In genomic region chr2:18047646-18048452, GRCm38 (mm10) we compare ENCODE assay signal across 8 mouse cellular contexts. TPM values are rescaled to one million over a fixed set of nuclear protein-coding genes. Genes with fewer than 3 reads are reported as not detected.
DNase-seq lines count a peak whose midpoint lies in the region; ATAC-seq and TF ChIP-seq lines count a peak whose summit lies in the region.

No protein-coding gene starts in this region.

- peak; percentile 62 for ATAC-seq in forebrain, embryonic 11.5 days (replicated peaks; ENCODE audit: low FRiP score)
- ATAC-seq in lung, embryonic 15.5 days (ENCODE audit: borderline replicate concordance, extremely low read depth, low FRiP score, low TSS enrichment): peak; percentile 82

- TF ChIP-seq POLR2A in olfactory bulb, adult 2 months (IDR thresholded peaks at IDR 0.05; ENCODE audit: insufficient read depth, low read depth, low read length): no peak

- no peaks in the 10 kb centered on the region for H3K9me3 ChIP-seq in E14TG2a.4 (ENCODE audit: low read length)
- no peaks in the 10 kb centered on the region for H3K9me3 ChIP-seq in forebrain, embryonic 11.5 days (ENCODE audit: control insufficient read depth, low read length)
- no peaks in the 10 kb centered on the region for H3K9me3 ChIP-seq in lung, embryonic 15.5 days

- H3K27me3 ChIP-seq in E14TG2a.4 (ENCODE audit: insufficient read depth, low read length): peaks cover 81% of the 10 kb centered on the region
- H3K27me3 ChIP-seq in forebrain, embryonic 11.5 days (ENCODE audit: control insufficient read depth, insufficient read depth, low read length): no peaks in the 10 kb centered on the region
- H3K27me3 ChIP-seq in lung, embryonic 15.5 days: no peaks in the 10 kb centered on the region

- H3K36me3 ChIP-seq in E14TG2a.4 (ENCODE audit: insufficient read depth, low read length): no peaks in the 10 kb centered on the region
- H3K36me3 ChIP-seq in forebrain, embryonic 11.5 days (ENCODE audit: control insufficient read depth, insufficient read depth, low read length): no peaks in the 10 kb centered on the region
- no peaks in the 10 kb centered on the region for H3K36me3 ChIP-seq in lung, embryonic 15.5 days

- under 1% methylated on average over 70 of the region's 70 CpGs for WGBS in forebrain, embryonic 11.5 days
- WGBS in lung, embryonic 15.5 days: under 1% methylated on average over 70 of the region's 70 CpGs
- under 1% methylated on average over 68 of the region's 70 CpGs for WGBS in olfactory bulb, adult 2 months

- peak overlapping the region; percentile 82 for H3K4me2 ChIP-seq in forebrain, embryonic 11.5 days (ENCODE audit: low read depth, low read length, severe bottlenecking)
- H3K4me2 ChIP-seq in lung, embryonic 15.5 days: peak overlapping the region; percentile 67

- peaks cover 49% of the 10 kb centered on the region for H3K4me1 ChIP-seq in E14TG2a.4 (replicated peaks; ENCODE audit: low read depth, low read length)
- H3K4me1 ChIP-seq in brown adipose tissue, adult 24 weeks (ENCODE audit: control insufficient read depth, insufficient read depth, insufficient read length, low read length): peaks cover 9% of the 10 kb centered on the region; the same call in 1 of the 2 replicates
- peaks cover 15% of the 10 kb centered on the region for H3K4me1 ChIP-seq in forebrain, embryonic 11.5 days (replicated peaks; ENCODE audit: control insufficient read depth, insufficient read depth, low read length)
- H3K4me1 ChIP-seq in lung, embryonic 15.5 days: peaks cover 31% of the 10 kb centered on the region
- peaks cover 4% of the 10 kb centered on the region; the same call in 1 of the 2 replicates for H3K4me1 ChIP-seq in olfactory bulb, adult 2 months (ENCODE audit: control insufficient read depth, insufficient read depth, low read length)

- H3K27ac ChIP-seq in brown adipose tissue, adult 24 weeks (replicated peaks; ENCODE audit: low read depth, low read length): peak overlapping the region; percentile 57
- H3K27ac ChIP-seq in forebrain, embryonic 11.5 days (ENCODE audit: low read depth, low read length): peak overlapping the region; percentile 99
- H3K27ac ChIP-seq in lung, embryonic 15.5 days: peak overlapping the region; percentile 97
- H3K27ac ChIP-seq in olfactory bulb, adult 2 months (ENCODE audit: insufficient read depth, low read depth, low read length): peak overlapping the region; percentile 93

- H3K4me3 ChIP-seq in E14TG2a.4 (replicated peaks; ENCODE audit: low read length): peak overlapping the region; percentile 77
- H3K4me3 ChIP-seq in brown adipose tissue, adult 24 weeks (ENCODE audit: insufficient read depth, low read depth, low read length): peak overlapping the region; percentile 97
- H3K4me3 ChIP-seq in forebrain, embryonic 11.5 days (ENCODE audit: low read depth, low read length): peak overlapping the region; percentile 99
- peak overlapping the region; percentile 76 for H3K4me3 ChIP-seq in lung, embryonic 15.5 days
- H3K4me3 ChIP-seq in olfactory bulb, adult 2 months (ENCODE audit: insufficient read depth, low read depth, low read length): peak overlapping the region; percentile 62

- peak overlapping the region; percentile 100 for H3K9ac ChIP-seq in forebrain, embryonic 11.5 days (ENCODE audit: low read length)
- H3K9ac ChIP-seq in lung, embryonic 15.5 days: peak overlapping the region; percentile 98

- no peak for TF ChIP-seq CTCF in E14TG2a.4 (conservative IDR thresholded peaks at IDR 0.05; ENCODE audit: low read length)
- no peak for TF ChIP-seq CTCF in olfactory bulb, adult 2 months (IDR thresholded peaks at IDR 0.05; ENCODE audit: insufficient read depth, low read depth, low read length)

- intact Hi-C loops in heart, postnatal 25 days (cut with DNase I): loop anchor here (2.0 to 5.0 kb wide), 3 partner anchors 15 to 719 kb away; partner anchors contain the start of gene Bmi1

- peak; percentile 84 for DNase-seq in forebrain, embryonic 11.5 days (ENCODE audit: low spot score)
- peak; percentile 70 for DNase-seq in heart, postnatal 25 days (ENCODE audit: low spot score)
- DNase-seq in layer of hippocampus, adult 18-20 months (ENCODE audit: low spot score in 2 of 2): peak; percentile 60 to 77
- DNase-seq in urinary bladder, postnatal 14 days (ENCODE audit: low spot score): peak; percentile 76

RNA-seq across cellular contexts. Expression of gene Skida1, which starts 1.0 kb away (rescaled TPM):
- polyA plus RNA-seq in brown adipose tissue, adult 24 weeks (2012; ENCODE audit: insufficient read depth, insufficient read length, missing spikeins): 0.25 and 0.55 TPM in 2 replicates
- 20.2 and 23.3 TPM in 2 replicates for polyA plus RNA-seq in forebrain, embryonic 11.5 days (2014; fragmentation: Nextera tagmentation; extraction: Ambion mirVana)
- total RNA-seq in heart, postnatal 25 days (2021): 1 to 10 TPM; 3.3 to 4.0 TPM
- 10 to 100 TPM; 15.6 to 16.0 TPM for total RNA-seq in layer of hippocampus, adult 18-20 months (2021)
- polyA plus RNA-seq in lung, embryonic 15.5 days (2015; fragmentation: Nextera tagmentation; extraction: Ambion mirVana): 7.2 and 8.4 TPM in 2 replicates
- polyA plus RNA-seq in olfactory bulb, adult 2 months (2012; ENCODE audit: insufficient read depth, insufficient read length, low replicate concordance, missing spikeins): not detected in 2 replicates

RNA-seq across cellular contexts. Expression of gene Mllt10, which starts 7.2 kb away (rescaled TPM):
- polyA plus RNA-seq in brown adipose tissue, adult 24 weeks (2012; ENCODE audit: insufficient read depth, insufficient read length, missing spikeins): 9.2 and 10.1 TPM in 2 replicates
- 52.9 and 54.2 TPM in 2 replicates for polyA plus RNA-seq in forebrain, embryonic 11.5 days (2014; fragmentation: Nextera tagmentation; extraction: Ambion mirVana)
- 10 to 100 TPM; 32.6 to 35.1 TPM for total RNA-seq in heart, postnatal 25 days (2021)
- total RNA-seq in layer of hippocampus, adult 18-20 months (2021): 10 to 100 TPM; 51.7 to 59.6 TPM
- polyA plus RNA-seq in lung, embryonic 15.5 days (2015; fragmentation: Nextera tagmentation; extraction: Ambion mirVana): 58.9 and 59.4 TPM in 2 replicates
- 433 TPM in 1 of 2 replicates, not detected in the other for polyA plus RNA-seq in olfactory bulb, adult 2 months (2012; ENCODE audit: insufficient read depth, insufficient read length, low replicate concordance, missing spikeins)

RNA-seq across cellular contexts. Expression of gene A930004D18Rik, which starts 10.3 kb away (rescaled TPM):
- 0.87 and 1.2 TPM in 2 replicates for polyA plus RNA-seq in brown adipose tissue, adult 24 weeks (2012; ENCODE audit: insufficient read depth, insufficient read length, missing spikeins)
- polyA plus RNA-seq in forebrain, embryonic 11.5 days (2014; fragmentation: Nextera tagmentation; extraction: Ambion mirVana): 12.2 and 15.4 TPM in 2 replicates
- total RNA-seq in heart, postnatal 25 days (2021): 1 to 10 TPM; 3.5 to 3.8 TPM
- 1 to 10 TPM; 3.5 to 5.0 TPM for total RNA-seq in layer of hippocampus, adult 18-20 months (2021)
- 12.5 and 13.6 TPM in 2 replicates for polyA plus RNA-seq in lung, embryonic 15.5 days (2015; fragmentation: Nextera tagmentation; extraction: Ambion mirVana)
- not detected in 2 replicates for polyA plus RNA-seq in olfactory bulb, adult 2 months (2012; ENCODE audit: insufficient read depth, insufficient read length, low replicate concordance, missing spikeins)

RNA-seq across cellular contexts. Expression of gene H2al2a, which starts 51.1 kb away (rescaled TPM):
- polyA plus RNA-seq in brown adipose tissue, adult 24 weeks (2012; ENCODE audit: insufficient read depth, insufficient read length, missing spikeins): not detected in 2 replicates
- not detected in 2 replicates for polyA plus RNA-seq in forebrain, embryonic 11.5 days (2014; fragmentation: Nextera tagmentation; extraction: Ambion mirVana)
- not detected for total RNA-seq in heart, postnatal 25 days (2021)
- total RNA-seq in layer of hippocampus, adult 18-20 months (2021): not detected
- polyA plus RNA-seq in lung, embryonic 15.5 days (2015; fragmentation: Nextera tagmentation; extraction: Ambion mirVana): not detected in 2 replicates
- polyA plus RNA-seq in olfactory bulb, adult 2 months (2012; ENCODE audit: insufficient read depth, insufficient read length, low replicate concordance, missing spikeins): not detected in 2 replicates

Comparison
In these comparisons a context has a peak if more than half of its experiments do, and no peak if none do; other contexts are left out.
1. Peak in every context shown above with its lines: DNase-seq, ATAC-seq, H3K4me3 ChIP-seq and H3K27ac ChIP-seq.